Mouse (Mus musculus) forebrain, embryonic 14.5 days (tissue): ENCODE results near the gene Cdr2. TPM values are rescaled to one million over a fixed set of nuclear protein-coding genes. Genes with fewer than 3 reads are reported as not detected.
A peak's percentile ranks its signal among the peaks of the same experiment; 100 is the strongest.
"Not testable (repeated sequence)": the region's sequence is repeated elsewhere in the genome, so short reads cannot be mapped to it uniquely, and the experiment has no call there.

ENCODE experiments used
- ATAC-seq: fragments of 200-750 bp; cut with Nextera tagmentation; 2 replicates; pipeline ENCODE4 v1.8.0; 2017; ENCODE audit warnings: mild to moderate bottlenecking, moderate library complexity
- DNase-seq: peaks from one replicate; pipeline ENCODE4 v3.0.0-alpha.2; 2015; ENCODE audit warnings: low spot score
- H3K27ac ChIP-seq: fragments of 300-500 bp; sonication (generic); 2 replicates; pipeline ENCODE4 v1.5.1; 2014; ENCODE audit warnings: low read depth, mild to moderate bottlenecking, control low read depth, low read length, moderate library complexity
- H3K27me3 ChIP-seq: fragments of 300-500 bp; sonication (generic); replicated peaks from 2 replicates; pipeline ENCODE4 v1.6.1; 2014; ENCODE audit warnings: low read length, control low read depth, mixed read lengths; ENCODE audit not compliant: control insufficient read depth, insufficient read depth
- H3K36me3 ChIP-seq: fragments of 300-500 bp; sonication (generic); 2 replicates; pipeline ENCODE4 v1.6.1; 2014; ENCODE audit warnings: low read length, control low read depth; ENCODE audit not compliant: control insufficient read depth, insufficient read depth
- H3K4me1 ChIP-seq: fragments of 300-500 bp; sonication (generic); 2 replicates; pipeline ENCODE4 v1.6.1; 2014; ENCODE audit warnings: antibody characterized with exemption, low read length, control low read depth; ENCODE audit not compliant: control insufficient read depth, insufficient read depth
- H3K4me2 ChIP-seq: fragments of 300-500 bp; sonication (generic); 2 replicates; pipeline ENCODE4 v1.6.1; 2014; ENCODE audit warnings: mild to moderate bottlenecking, control low read depth, low read length
- H3K4me3 ChIP-seq: fragments of 300-500 bp; sonication (generic); 2 replicates; pipeline ENCODE4 v1.5.1; 2014; ENCODE audit warnings: low read depth, low read length, control low read depth
- H3K9ac ChIP-seq: fragments of 300-500 bp; sonication (generic); 2 replicates; pipeline ENCODE4 v1.6.1; 2014; ENCODE audit warnings: mild to moderate bottlenecking, low read length, control low read depth, moderate library complexity
- H3K9me3 ChIP-seq: fragments of 300-500 bp; sonication (generic); replicated peaks from 2 replicates; pipeline ENCODE4 v1.6.1; 2016; ENCODE audit warnings: low read length, control low read depth, mixed read lengths; ENCODE audit not compliant: control insufficient read depth
- WGBS: fragments of 180-500 bp; shearing (Covaris S2); extraction: QIAGEN DNeasy Blood & Tissue Kit; methylation state at CpG from one replicate; pipeline ENCODE4 v1.1.7; 2014; 5-methylcytosine and 5-hydroxymethylcytosine counted together
- polyA plus RNA-seq: library from polyadenylated mRNA; unstranded; fragments of >200 nt; fragmentation: Nextera tagmentation; extraction: Ambion mirVana; gene quantifications from 2 replicates; pipeline ENCODE4 v1.2.1, GENCODE M21; 2014

The Cdr2 gene
- polyA plus RNA-seq, 1 experiment from 2014 or later = 11.3 TPM

GRCm38 (mm10) chr7:120960116-120960515, 22.0 kb downstream of the Cdr2 start:
- DNase-seq = no peak
- 48% methylated on average over 2 of the region's 2 CpGs for WGBS

GRCm38 (mm10) chr7:120953591-120953990, 28.5 kb downstream of the Cdr2 start:
- ATAC-seq (peak; percentile 52; the same call in 1 of the 2 replicates), DNase-seq (peak; percentile 55)
- H3K36me3 ChIP-seq = peaks cover 35% of the 10 kb centered on the region
- not testable (repeated sequence) for H3K4me2 ChIP-seq, H3K4me3 ChIP-seq, H3K4me1 ChIP-seq, H3K27ac ChIP-seq, H3K27me3 ChIP-seq, H3K9ac ChIP-seq, H3K9me3 ChIP-seq
- WGBS = 80% methylated on average over 7 of the region's 7 CpGs

More at GRCm38 (mm10) chr7:120960116-120960515, 22.0 kb downstream of the Cdr2 start:
- H3K27ac ChIP-seq = no peak overlapping the region
- H3K27me3 ChIP-seq = no peaks in the 10 kb centered on the region
- peaks cover 40% of the 10 kb centered on the region for H3K36me3 ChIP-seq
- no peak overlapping the region for H3K4me2 ChIP-seq
- no peak overlapping the region for H3K4me3 ChIP-seq
- no peaks in the 10 kb centered on the region for H3K4me1 ChIP-seq
- ATAC-seq = no peak
- no peak overlapping the region for H3K9ac ChIP-seq
- H3K9me3 ChIP-seq = no peaks in the 10 kb centered on the region

GRCm38 (mm10) chr7:120943936-120944509, 38.1 kb downstream of the Cdr2 start:
- ATAC-seq = no peak
- no peaks in the 10 kb centered on the region for H3K27me3 ChIP-seq
- H3K4me1 ChIP-seq = no peaks in the 10 kb centered on the region
- H3K9ac ChIP-seq = no peak overlapping the region
- H3K36me3 ChIP-seq = peaks cover 77% of the 10 kb centered on the region
- H3K4me2 ChIP-seq = no peak overlapping the region
- no peak for DNase-seq
- H3K27ac ChIP-seq = no peak overlapping the region
- no peaks in the 10 kb centered on the region for H3K9me3 ChIP-seq
- 76% methylated on average over 7 of the region's 8 CpGs for WGBS
- H3K4me3 ChIP-seq = no peak overlapping the region

- Histone ChIP-seq H3K9me3 (no peaks in the 10 kb centered on the region), H3K9ac (no peak overlapping the region), H3K4me2 (no peak overlapping the region), H3K36me3 (peaks cover 82% of the 10 kb centered on the region), H3K4me1 (no peaks in the 10 kb centered on the region), H3K27ac (no peak overlapping the region), H3K4me3 (no peak overlapping the region), H3K27me3 (no peaks in the 10 kb centered on the region)
- ATAC-seq (no peak), DNase-seq (no peak)
- WGBS = 68% methylated on average over 1 of the region's 1 CpGs
These were observed 39.6 kb downstream of the Cdr2 start for GRCm38 (mm10) chr7:120942506-120942905.

- Histone ChIP-seq H3K27ac (no peak overlapping the region), H3K9me3 (no peaks in the 10 kb centered on the region), H3K9ac (no peak overlapping the region), H3K4me3 (no peak overlapping the region), H3K36me3 (peaks cover 88% of the 10 kb centered on the region), H3K27me3 (no peaks in the 10 kb centered on the region), H3K4me2 (no peak overlapping the region), H3K4me1 (no peaks in the 10 kb centered on the region)
- ATAC-seq (no peak), DNase-seq (no peak)
- 97% methylated on average over 6 of the region's 6 CpGs for WGBS
These were observed 40.9 kb downstream of the Cdr2 start for GRCm38 (mm10) chr7:120941214-120941613.

- Histone ChIP-seq H3K27ac (no peak overlapping the region), H3K36me3 (peaks cover 88% of the 10 kb centered on the region), H3K4me1 (no peaks in the 10 kb centered on the region), H3K4me2 (no peak overlapping the region), H3K9ac (no peak overlapping the region), H3K4me3 (no peak overlapping the region), H3K9me3 (no peaks in the 10 kb centered on the region), H3K27me3 (no peaks in the 10 kb centered on the region)
- ATAC-seq (no peak), DNase-seq (no peak)
- 92% methylated on average over 12 of the region's 12 CpGs for WGBS
These were observed 41.8 kb downstream of the Cdr2 start for GRCm38 (mm10) chr7:120940343-120940742.

- Histone ChIP-seq H3K27me3 (no peaks in the 10 kb centered on the region), H3K36me3 (peaks cover 93% of the 10 kb centered on the region), H3K4me1 (no peaks in the 10 kb centered on the region), H3K27ac (no peak overlapping the region), H3K9ac (no peak overlapping the region), H3K4me3 (no peak overlapping the region), H3K9me3 (no peaks in the 10 kb centered on the region), H3K4me2 (no peak overlapping the region)
- ATAC-seq (no peak), DNase-seq (no peak)
- 88% methylated on average over 9 of the region's 9 CpGs for WGBS
These were observed 43.9 kb downstream of the Cdr2 start for GRCm38 (mm10) chr7:120938206-120938605.

- Histone ChIP-seq H3K27ac (no peak overlapping the region), H3K4me1 (no peaks in the 10 kb centered on the region), H3K27me3 (no peaks in the 10 kb centered on the region), H3K9me3 (no peaks in the 10 kb centered on the region), H3K9ac (no peak overlapping the region), H3K4me3 (no peak overlapping the region), H3K4me2 (no peak overlapping the region), H3K36me3 (peaks cover 93% of the 10 kb centered on the region)
- 85% methylated on average over 4 of the region's 4 CpGs for WGBS
- ATAC-seq (no peak), DNase-seq (no peak)
These were observed 45.6 kb downstream of the Cdr2 start for GRCm38 (mm10) chr7:120936522-120936921.

GRCm38 (mm10) chr7:120934716-120935115, 47.4 kb downstream of the Cdr2 start:
- Histone ChIP-seq H3K9ac (no peak overlapping the region), H3K4me1 (no peaks in the 10 kb centered on the region), H3K27ac (no peak overlapping the region), H3K27me3 (no peaks in the 10 kb centered on the region), H3K4me2 (no peak overlapping the region), H3K36me3 (peaks cover 91% of the 10 kb centered on the region), H3K9me3 (no peaks in the 10 kb centered on the region), H3K4me3 (no peak overlapping the region)
- 29% methylated on average over 5 of the region's 5 CpGs for WGBS
- DNase-seq (peak; percentile 77), ATAC-seq (peak; percentile 68; the same call in 1 of the 2 replicates)
